Mouse (Mus musculus) gastrocnemius, adult 8-10 months (tissue): ENCODE measurements at regions not wholly inside any gene's neighbourhood (a gene's known extent, or its start where the extent isn't known, plus 50 kb on each side); places are given as distances from the start of the nearest gene placed in this dataset.

Experiments used
- DNase-seq, 2 experiments: peaks; one replicate each; pipeline ENCODE4 v3.0.0; 2022; ENCODE audit warnings: low spot score in 2 of 2

GRCm38 (mm10) chr1:193951936-193952335, 581.8 kb upstream of the Camk1g start:
- DNase-seq = no peak

GRCm38 (mm10) chr1:193949817-193950216, 579.7 kb upstream of the Camk1g start:
- no peak for DNase-seq

- DNase-seq = no peak
Measured at GRCm38 (mm10) chr1:193946953-193947586, 577.0 kb upstream of the Camk1g start.

- DNase-seq = no peak
Measured at GRCm38 (mm10) chr1:193935969-193936368, 565.9 kb upstream of the Camk1g start.

GRCm38 (mm10) chr1:193934308-193934707, 564.2 kb upstream of the Camk1g start:
- DNase-seq = no peak

GRCm38 (mm10) chr1:193931131-193931729, 561.1 kb upstream of the Camk1g start:
- DNase-seq = no peak

- no peak for DNase-seq
Measured at GRCm38 (mm10) chr1:193928607-193929006, 558.5 kb upstream of the Camk1g start.

- no peak for DNase-seq
Measured at GRCm38 (mm10) chr1:193922756-193923155, 552.7 kb upstream of the Camk1g start.

GRCm38 (mm10) chr1:193919243-193919642, 549.1 kb upstream of the Camk1g start:
- DNase-seq = no peak

- DNase-seq = no peak
Measured at GRCm38 (mm10) chr1:193905711-193906110, 535.6 kb upstream of the Camk1g start.

GRCm38 (mm10) chr1:193894072-193894471, 524.0 kb upstream of the Camk1g start:
- no peak for DNase-seq

- DNase-seq = no peak
Measured at GRCm38 (mm10) chr1:193876540-193876939, 506.4 kb upstream of the Camk1g start.

GRCm38 (mm10) chr1:193876121-193876520, 506.0 kb upstream of the Camk1g start:
- DNase-seq = no peak

GRCm38 (mm10) chr1:193875287-193875686, 505.2 kb upstream of the Camk1g start:
- no peak for DNase-seq

- DNase-seq = no peak
Measured at GRCm38 (mm10) chr1:193870731-193871130, 500.6 kb upstream of the Camk1g start.

GRCm38 (mm10) chr1:193868639-193869320, 498.7 kb upstream of the Camk1g start:
- DNase-seq = no peak

- no peak for DNase-seq
Measured at GRCm38 (mm10) chr1:193860767-193861299, 490.7 kb upstream of the Camk1g start.

- no peak for DNase-seq
Measured at GRCm38 (mm10) chr1:193860354-193860753, 490.3 kb upstream of the Camk1g start.

- DNase-seq = no peak
Measured at GRCm38 (mm10) chr1:193859257-193860125, 489.4 kb upstream of the Camk1g start.

- no peak for DNase-seq
Measured at GRCm38 (mm10) chr1:193847922-193848321, 477.8 kb upstream of the Camk1g start.

GRCm38 (mm10) chr1:193844868-193845267, 474.8 kb upstream of the Camk1g start:
- no peak for DNase-seq

- no peak for DNase-seq
Measured at GRCm38 (mm10) chr1:193844461-193844860, 474.4 kb upstream of the Camk1g start.
